Mouse (Mus musculus): Measurements from ENCODE around the gene Cyp39a1.

The Cyp39a1 gene

GRCm38 (mm10) chr17:43794731-43795280 is 127.6 kb downstream of the Cyp39a1 start:
- TF ChIP-seq GATA4 (IDR thresholded peaks at IDR 0.05; ENCODE audit: insufficient replicate concordance, low read length) = no peak

All from liver, adult (tissue).